Mouse (Mus musculus) embryo, embryonic 10.5 days (tissue): ENCODE results near the gene Kat7.

Experiments used
- DNase-seq: peaks from one replicate; pipeline ENCODE4 v3.0.0-alpha.2; 2015; ENCODE audit warnings: low spot score

The Kat7 gene

GRCm38 (mm10) chr11:95279061-95279659 is 30.9 kb downstream of the Kat7 start:
- DNase-seq, result no peak

GRCm38 (mm10) chr11:95276056-95276455 is 34.0 kb downstream of the Kat7 start:
- no peak for DNase-seq

- DNase-seq, result no peak
Measured at GRCm38 (mm10) chr11:95274613-95275012, 35.4 kb downstream of the Kat7 start.

- DNase-seq, result no peak
Measured at GRCm38 (mm10) chr11:95273661-95274060, 36.4 kb downstream of the Kat7 start.

- DNase-seq, result no peak
Measured at GRCm38 (mm10) chr11:95266540-95267245, 43.4 kb downstream of the Kat7 start.

DNA sequence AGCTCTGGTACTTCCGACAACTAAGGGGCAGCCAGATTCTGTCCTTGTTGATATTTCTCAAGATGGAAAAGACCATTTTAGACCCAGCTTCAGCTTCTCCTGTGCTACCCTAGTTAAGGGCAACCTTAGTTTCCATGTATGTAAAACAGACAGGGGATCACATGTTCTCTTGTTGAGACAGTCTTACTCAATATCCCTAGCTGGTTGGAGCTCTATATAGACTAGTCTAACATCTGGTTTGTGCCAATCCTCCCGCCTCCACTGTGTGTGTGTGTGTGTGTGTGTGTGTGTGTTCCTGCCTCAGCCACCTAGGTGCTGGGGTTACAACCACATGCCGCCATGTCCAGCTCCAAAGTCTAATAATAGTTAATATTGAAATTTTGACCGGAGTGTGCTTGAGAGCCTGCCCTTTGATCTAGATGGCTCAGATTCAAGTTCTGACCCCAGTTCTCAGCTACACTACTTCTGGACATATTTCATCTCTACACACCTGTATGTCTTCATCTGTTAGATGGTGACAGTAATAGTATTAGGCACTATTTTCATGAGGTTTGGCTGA is 45.5 kb downstream of the Kat7 start:
- no peak for DNase-seq

DNA sequence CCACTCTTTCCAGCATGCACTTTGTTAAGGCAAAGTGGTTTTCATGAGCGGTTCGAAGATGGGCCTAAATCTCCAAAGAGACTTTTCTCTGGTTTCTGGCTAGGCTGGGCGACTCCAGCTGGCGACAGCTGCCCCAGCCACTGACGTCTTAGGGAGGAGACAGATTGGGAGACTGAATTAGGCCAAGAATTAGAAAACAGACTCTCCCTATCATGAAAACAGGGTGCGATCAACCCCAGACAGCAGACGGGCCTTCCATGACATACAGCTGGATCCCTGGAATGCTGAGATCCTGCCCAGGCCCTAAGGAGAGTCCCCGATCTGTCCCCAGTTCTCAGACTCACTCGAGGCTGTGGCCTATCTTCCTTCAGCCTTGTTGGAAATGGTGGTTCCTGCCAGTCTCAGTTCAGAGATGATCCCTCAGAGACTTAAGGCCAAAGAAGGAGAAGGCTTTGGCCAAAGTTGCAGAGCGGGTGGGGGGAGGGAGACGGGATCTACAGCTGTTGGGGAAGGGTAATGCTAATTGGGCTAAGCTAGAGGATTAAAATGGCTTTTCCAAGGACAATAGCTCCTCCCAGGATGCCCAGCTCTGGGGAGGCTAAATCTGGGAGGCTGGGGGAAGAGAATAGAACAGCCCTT is 46.1 kb downstream of the Kat7 start:
- peak; percentile 27 for DNase-seq

- no peak for DNase-seq
Measured at GRCm38 (mm10) chr11:95261178-95261751, 48.8 kb downstream of the Kat7 start, which contains the start of gene Tac4. Gene Tac4 (plus strand): TSS chr11:95261529.

GRCm38 (mm10) chr11:95259088-95259849 is 50.8 kb downstream of the Kat7 start:
- peak; percentile 90 for DNase-seq

- DNase-seq, result peak; percentile 89
Measured at GRCm38 (mm10) chr11:95258490-95258889, 51.6 kb downstream of the Kat7 start.

- no peak for DNase-seq
Measured at GRCm38 (mm10) chr11:95257930-95258329, 52.1 kb downstream of the Kat7 start.

- no peak for DNase-seq
Measured at GRCm38 (mm10) chr11:95255747-95256146, 54.3 kb downstream of the Kat7 start.

DNA sequence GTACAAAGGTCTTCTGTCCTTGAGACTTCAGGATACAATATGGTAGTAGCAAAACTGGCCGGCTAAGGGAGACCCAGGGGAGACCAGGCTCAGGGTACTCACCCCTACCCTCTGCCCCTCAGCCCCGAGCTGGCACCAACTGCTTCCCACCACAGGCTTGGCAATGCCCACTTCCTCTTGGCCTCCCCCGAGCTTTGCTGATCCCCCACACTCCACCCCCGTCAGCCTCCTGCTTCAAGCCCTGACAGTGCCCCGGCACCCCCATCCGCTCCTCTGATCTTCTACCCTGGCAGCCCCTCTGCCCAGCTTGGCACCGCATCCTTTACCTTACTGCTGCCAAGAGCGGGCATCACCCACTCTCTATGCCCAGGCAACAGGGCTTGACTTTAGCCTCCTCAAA is 55.9 kb downstream of the Kat7 start:
- no peak for DNase-seq

GRCm38 (mm10) chr11:95252104-95252503 is 57.9 kb downstream of the Kat7 start:
- DNase-seq, result no peak

DNA sequence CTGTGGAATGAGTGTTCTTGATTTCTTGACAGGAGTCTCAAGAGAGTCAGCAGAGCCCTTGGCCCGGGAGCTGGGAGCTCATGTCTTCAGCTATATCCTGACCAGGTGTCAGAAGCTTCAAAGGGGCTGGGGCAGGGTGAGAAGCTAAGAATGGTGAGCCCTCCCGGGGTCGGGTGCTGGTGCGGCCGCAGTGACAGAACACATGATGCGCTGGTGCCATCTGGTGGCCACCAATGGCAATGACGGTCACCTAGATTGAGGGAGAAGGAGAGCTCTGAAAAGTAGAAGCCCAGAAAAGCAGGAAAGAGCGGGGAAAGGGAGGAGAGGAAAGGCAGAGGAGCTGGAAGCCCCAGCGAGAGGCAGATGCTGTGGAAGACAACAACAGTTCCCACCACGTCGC is 58.8 kb downstream of the Kat7 start:
- DNase-seq, result peak; percentile 90

- no peak for DNase-seq
Measured at GRCm38 (mm10) chr11:95250110-95250509, 59.9 kb downstream of the Kat7 start.

DNA sequence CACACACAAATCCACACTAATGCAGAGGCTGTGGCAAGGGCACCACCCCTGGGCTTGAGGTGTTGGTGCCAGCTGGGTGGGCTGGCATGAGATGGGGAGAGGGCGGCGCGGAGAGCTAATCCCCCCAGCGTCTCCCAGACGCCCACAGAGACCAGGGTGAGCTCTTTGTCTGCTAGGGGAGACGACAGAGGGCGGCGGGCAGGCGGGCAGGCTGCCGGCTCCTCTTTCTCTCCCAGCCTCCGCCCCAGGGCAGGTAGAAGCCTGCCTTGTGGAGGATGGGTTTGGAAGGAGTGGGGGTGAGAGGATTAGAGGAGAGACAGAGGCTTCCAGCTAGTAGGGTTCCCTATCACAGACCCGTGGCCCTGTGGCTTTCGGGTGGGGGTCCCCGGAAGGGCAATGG is 63.0 kb downstream of the Kat7 start:
- no peak for DNase-seq

GRCm38 (mm10) chr11:95245456-95245855 is 64.6 kb downstream of the Kat7 start:
- DNase-seq, result no peak

DNA sequence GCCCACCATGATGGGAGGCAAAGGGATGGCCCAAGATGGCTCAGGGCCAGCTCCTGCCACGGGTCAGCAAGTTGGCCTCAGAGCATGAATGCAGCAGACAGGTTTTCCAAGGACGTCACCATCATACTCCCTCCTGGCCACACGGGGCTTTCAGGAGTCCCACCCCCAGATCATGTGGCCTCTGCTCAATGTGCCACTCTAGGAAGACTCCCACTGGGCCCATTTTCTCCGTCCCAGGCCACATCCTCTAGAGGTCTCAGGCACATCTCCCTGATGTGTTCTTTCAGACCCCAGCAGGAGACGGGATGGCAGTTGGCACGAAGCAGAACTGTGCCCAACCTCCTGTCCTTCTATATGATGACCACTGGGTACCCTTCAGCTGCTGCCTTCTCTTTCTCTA is 67.4 kb downstream of the Kat7 start:
- no peak for DNase-seq

DNA sequence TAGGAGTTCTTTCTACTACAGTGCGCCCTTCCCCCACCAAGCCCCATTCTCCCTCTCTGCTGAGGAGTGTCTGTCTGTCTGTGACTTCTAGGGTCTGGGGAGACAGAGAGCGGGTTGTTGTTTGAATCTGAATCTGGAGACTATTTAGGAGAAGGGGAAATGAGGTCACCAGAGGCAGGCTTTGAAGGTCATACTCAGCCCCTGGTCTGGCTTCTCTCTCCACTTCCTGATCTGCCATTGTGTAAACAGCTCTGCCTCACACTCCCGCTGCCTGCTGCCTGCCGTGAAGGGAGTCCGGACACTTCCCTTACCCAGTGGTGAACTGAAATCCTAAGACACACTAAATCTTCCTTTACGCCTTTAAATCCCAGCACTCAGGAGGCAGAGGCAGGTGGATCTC is 71.6 kb downstream of the Kat7 start:
- peak; percentile 52 for DNase-seq

DNA sequence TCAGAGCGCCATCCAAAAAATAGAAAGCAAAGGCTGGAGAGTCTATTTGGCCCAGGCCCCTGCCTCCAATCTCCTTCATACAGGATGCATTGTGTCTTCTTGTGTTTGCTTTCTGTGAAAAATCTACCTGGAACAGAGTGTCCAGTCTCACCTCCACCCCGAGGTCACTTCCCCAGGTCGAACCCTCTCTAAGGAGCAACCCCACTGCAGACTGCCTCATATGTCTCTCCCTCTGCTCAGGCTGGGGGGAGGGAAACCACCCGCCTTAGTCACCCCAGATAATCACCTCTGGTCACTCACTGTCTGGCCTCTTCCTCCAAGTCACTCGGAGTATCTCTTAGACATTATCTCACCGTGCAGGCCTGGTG is 77.7 kb downstream of the Kat7 start:
- no peak for DNase-seq
